Mouse (Mus musculus) neural tube, embryonic 11.5 days (tissue): ENCODE results near the gene Atp5c1. TPM values are rescaled to one million over a fixed set of nuclear protein-coding genes. Genes with fewer than 3 reads are reported as not detected.

Experiments
- polyA plus RNA-seq: library from polyadenylated mRNA; unstranded; fragments of >200 nt; fragmentation: Nextera tagmentation; extraction: Ambion mirVana; gene quantifications from 2 replicates; pipeline ENCODE4 v1.2.1, GENCODE M21; 2014

The Atp5c1 gene
- polyA plus RNA-seq, 1 experiment from 2014 or later, result 510 TPM

Other genes with a start within 250 kb of the Atp5c1 start
- 0.41 TPM in 1 of 2 replicates, not detected in the other for gene 4930412O13Rik, start 199.3 kb downstream of the Atp5c1 start, polyA plus RNA-seq
- not detected in 2 replicates for gene 9230102O04Rik, start 191.0 kb downstream of the Atp5c1 start, polyA plus RNA-seq
- gene Gata3, start 190.5 kb downstream of the Atp5c1 start, polyA plus RNA-seq, result 8.6 and 9.1 TPM in 2 replicates
- 16.8 and 17.0 TPM in 2 replicates for gene Taf3, start 31.9 kb downstream of the Atp5c1 start, polyA plus RNA-seq
- 39.4 and 42.5 TPM in 2 replicates for gene Kin, start 83 bp upstream of the Atp5c1 start, polyA plus RNA-seq
- gene Itih2, start 50.9 kb upstream of the Atp5c1 start, polyA plus RNA-seq, result 0.40 and 0.41 TPM in 2 replicates
- 4.9 and 5.0 TPM in 2 replicates for gene Itih5, start 73.1 kb upstream of the Atp5c1 start, polyA plus RNA-seq